In genomic region chrX:105124903-105125302, GRCm38 (mm10) we compare ENCODE assay signal across 12 mouse cellular contexts. TPM values are rescaled to one million over a fixed set of nuclear protein-coding genes. Genes with fewer than 3 reads are reported as not detected.
DNase-seq lines count a peak whose midpoint lies in the region; ATAC-seq and TF ChIP-seq lines count a peak whose summit lies in the region.
"Had no signal": no experiment of that assay in that cellular context is flagged by ENCODE, and none has a peak within 500 bp of the region (broad histone marks: within the 10 kb centered on the region; RNA-seq: fewer than 3 reads in every experiment).

No protein-coding gene starts in this region.

- no peak overlapping the region for H3K4me2 ChIP-seq in forebrain, postnatal 0 days (ENCODE audit: low read depth)
- no peak overlapping the region for H3K4me2 ChIP-seq in forebrain, embryonic 15.5 days (replicated peaks)
- H3K4me2 ChIP-seq: embryonic facial prominence, embryonic 12.5 days had no signal

- no peaks in the 10 kb centered on the region for H3K4me1 ChIP-seq in forebrain, postnatal 0 days (ENCODE audit: insufficient read depth)
- peaks cover 16% of the 10 kb centered on the region for H3K4me1 ChIP-seq in forebrain, embryonic 15.5 days
- H3K4me1 ChIP-seq in MEL (ENCODE audit: control insufficient read depth in 1 of 2, insufficient read depth in 2 of 2, low read length in 2 of 2) = no peaks in the 10 kb centered on the region
- H3K4me1 ChIP-seq: embryonic facial prominence, embryonic 12.5 days had no signal

- intact Hi-C loops in left cerebral cortex, adult 2 months (cut with DNase I) = loop anchor here (2.0 to 5.0 kb wide), 2 partner anchors 20 to 887 kb away; partner anchors contain the start of gene Magt1

- no peak for TF ChIP-seq POLR2A in MEL (IDR thresholded peaks at IDR 0.05; ENCODE audit: control insufficient read depth in 1 of 2, insufficient read depth in 1 of 2, low read depth in 1 of 2, low read length in 2 of 2, poor library complexity in 1 of 2)

- no peaks in the 10 kb centered on the region for H3K79me2 ChIP-seq in MEL (ENCODE audit: control insufficient read depth, insufficient read depth, low read length, poor library complexity)

- TF ChIP-seq CTCF in forebrain, postnatal 0 days (IDR thresholded peaks at IDR 0.05; ENCODE audit: low read depth) = peak; percentile 43
- peak; percentile 2 for TF ChIP-seq CTCF in left cerebral cortex, adult 2 months (IDR thresholded peaks at IDR 0.05)
- TF ChIP-seq CTCF in MEL (IDR thresholded peaks at IDR 0.05 in 2 of 3, conservative IDR thresholded peaks at IDR 0.05 in 1 of 3; ENCODE audit: control insufficient read depth in 1 of 3, insufficient read depth in 1 of 3, low read depth in 2 of 3, low read length in 3 of 3, poor library complexity in 1 of 3, severe bottlenecking in 1 of 3) = peak in 1 of 3 experiments; percentile 5; a peak in 1 of 6 replicates

- H3K36me3 ChIP-seq in forebrain, postnatal 0 days (ENCODE audit: insufficient read depth) = no peaks in the 10 kb centered on the region
- 0 out of 2 replicates have a peak, but pooled peaks cover 4% of the 10 kb centered on the region for H3K36me3 ChIP-seq in forebrain, embryonic 15.5 days
- no peaks in the 10 kb centered on the region for H3K36me3 ChIP-seq in MEL (ENCODE audit: control insufficient read depth in 1 of 2, insufficient read depth in 2 of 2, low read length in 2 of 2)
- H3K36me3 ChIP-seq: embryonic facial prominence, embryonic 12.5 days had no signal

- H3K9ac ChIP-seq in forebrain, postnatal 0 days = no peak overlapping the region
- H3K9ac ChIP-seq in forebrain, embryonic 15.5 days (replicated peaks) = no peak overlapping the region
- H3K9ac ChIP-seq in MEL (ENCODE audit: control insufficient read depth, low read depth, low read length, poor library complexity, severe bottlenecking) = no peak overlapping the region
- H3K9ac ChIP-seq: embryonic facial prominence, embryonic 12.5 days had no signal

- no peak for TF ChIP-seq EP300 in MEL (IDR thresholded peaks at IDR 0.05; ENCODE audit: low read depth in 1 of 2, low read length in 2 of 2)

- no peak for ATAC-seq in forebrain, postnatal 0 days
- ATAC-seq in forebrain, embryonic 15.5 days (replicated peaks) = no peak

- H3K27ac ChIP-seq in forebrain, postnatal 0 days (ENCODE audit: low read depth, low read length) = no peak overlapping the region
- H3K27ac ChIP-seq in forebrain, embryonic 15.5 days (replicated peaks) = no peak overlapping the region
- H3K27ac ChIP-seq in left cerebral cortex, adult 2 months = no peak overlapping the region
- H3K27ac ChIP-seq in MEL (ENCODE audit: control insufficient read depth, low read depth, low read length) = no peak overlapping the region
- H3K27ac ChIP-seq: embryonic facial prominence, embryonic 12.5 days had no signal

- WGBS in forebrain, postnatal 0 days = 25% methylated on average over 2 of the region's 3 CpGs
- WGBS in forebrain, embryonic 15.5 days = 31% methylated on average over 3 of the region's 3 CpGs

- DNase-seq in forebrain, postnatal 0 days = peak; percentile 66
- peak in 1 of 2 experiments; percentile 9 for DNase-seq in left cerebral cortex, adult 2 months (ENCODE audit: extremely low spot score in 1 of 2, low spot score in 2 of 2)
- no peak for DNase-seq in left cerebral cortex, adult 18-20 months (ENCODE audit: low spot score in 2 of 2)
- DNase-seq in MEL (ENCODE audit: low read depth, low spot score) = peak; percentile 6
- peak; percentile 15 for DNase-seq in induced T-regulatory cell, adult 2 months (ENCODE audit: low read depth)
- no peak for DNase-seq in urinary bladder, adult 18-20 months (ENCODE audit: low spot score in 2 of 2)
- DNase-seq in frontal cortex, postnatal 14 days (ENCODE audit: low spot score in 2 of 2) = no peak
- DNase-seq: gastrocnemius, postnatal 10 days; kidney, adult 2 months; liver had no signal

- H3K4me3 ChIP-seq in forebrain, postnatal 0 days (ENCODE audit: low read depth, low read length) = no peak overlapping the region
- H3K4me3 ChIP-seq in forebrain, embryonic 15.5 days = no peak overlapping the region
- no peak overlapping the region for H3K4me3 ChIP-seq in left cerebral cortex, adult 2 months
- no peak overlapping the region for H3K4me3 ChIP-seq in MEL (ENCODE audit: control insufficient read depth in 1 of 2, insufficient read depth in 1 of 2, low read depth in 2 of 2, low read length in 2 of 2)
- H3K4me3 ChIP-seq: embryonic facial prominence, embryonic 12.5 days had no signal

- H3K9me3 ChIP-seq in forebrain, postnatal 0 days (ENCODE audit: low read length) = no peaks in the 10 kb centered on the region
- H3K9me3 ChIP-seq in forebrain, embryonic 15.5 days = no peaks in the 10 kb centered on the region
- no peaks in the 10 kb centered on the region for H3K9me3 ChIP-seq in MEL (replicated peaks; ENCODE audit: insufficient read depth, low read length)
- H3K9me3 ChIP-seq: embryonic facial prominence, embryonic 12.5 days had no signal

- TF ChIP-seq RAD21 in MEL (IDR thresholded peaks at IDR 0.05; ENCODE audit: low read depth, low read length) = peak; percentile 9; the same call in 1 of the 2 replicates

- H3K27me3 ChIP-seq in forebrain, postnatal 0 days (ENCODE audit: insufficient read depth, low read length) = no peaks in the 10 kb centered on the region
- H3K27me3 ChIP-seq in forebrain, embryonic 15.5 days = peaks cover 15% of the 10 kb centered on the region; the same call in 1 of the 2 replicates
- H3K27me3 ChIP-seq in MEL (ENCODE audit: control insufficient read depth in 1 of 2, insufficient read depth in 2 of 2, low read length in 2 of 2) = no peaks in the 10 kb centered on the region

TF ChIP-seq in MEL, 35 proteins besides CTCF, POLR2A, EP300 and RAD21:
- TF ChIP-seq ZKSCAN1 (IDR thresholded peaks at IDR 0.05; ENCODE audit: low read depth, low read length) (no peak), TBP (IDR thresholded peaks at IDR 0.05; ENCODE audit: low read depth, low read length) (no peak), POLR2AphosphoS5 (IDR thresholded peaks at IDR 0.05; ENCODE audit: borderline replicate concordance, low read depth, low read length) (no peak), UBTF (IDR thresholded peaks at IDR 0.05; ENCODE audit: borderline replicate concordance, insufficient read depth, low read depth, low read length) (no peak), CHD2 (IDR thresholded peaks at IDR 0.05; ENCODE audit: low read length) (no peak), MYB (IDR thresholded peaks at IDR 0.05; ENCODE audit: low read depth, low read length) (no peak), ZC3H11A (IDR thresholded peaks at IDR 0.05; ENCODE audit: low read depth, low read length) (no peak), JUND (IDR thresholded peaks at IDR 0.05; ENCODE audit: low read depth, low read length) (no peak), GABPA (IDR thresholded peaks at IDR 0.05; ENCODE audit: low read depth, low read length) (no peak), NELFE (IDR thresholded peaks at IDR 0.05; ENCODE audit: low read depth, low read length) (no peak), TCF12 (IDR thresholded peaks at IDR 0.05; ENCODE audit: low read depth, low read length) (no peak), BHLHE40 (IDR thresholded peaks at IDR 0.05; ENCODE audit: borderline replicate concordance, low read depth, low read length) (no peak), NRF1 (IDR thresholded peaks at IDR 0.05; ENCODE audit: insufficient read depth, low read depth, low read length, poor library complexity, severe bottlenecking) (no peak), MYC (IDR thresholded peaks at IDR 0.05; ENCODE audit: low read depth, low read length) (no peak), HCFC1 (IDR thresholded peaks at IDR 0.05; ENCODE audit: low read depth, low read length) (no peak), GATA1 (IDR thresholded peaks at IDR 0.05; ENCODE audit: low read depth, low read length) (no peak), USF1 (IDR thresholded peaks at IDR 0.05; ENCODE audit: low read depth, low read length) (no peak)
TF ChIP-seq in MEL: peak in this region for 0.

RNA-seq across cellular contexts. Expression of gene Magee1, which starts 4.7 kb away (rescaled TPM):
- total RNA-seq in forebrain, postnatal 0 days (2014; rRNA removed) = 126 and 172 TPM in 2 replicates
- 129 and 183 TPM in 2 replicates for polyA plus RNA-seq in forebrain, postnatal 0 days (2015; fragmentation: Nextera tagmentation; extraction: Ambion mirVana)
- polyA plus RNA-seq in forebrain, embryonic 15.5 days (2015; fragmentation: Nextera tagmentation; extraction: Ambion mirVana) = 123 and 129 TPM in 2 replicates
- total RNA-seq in left cerebral cortex, adult 2 months (2021) = 100 to 1,000 TPM; 142 to 145 TPM
- total RNA-seq in left cerebral cortex, adult 18-20 months (2021) = 100 to 1,000 TPM; 144 to 151 TPM
- total RNA-seq in MEL (2012; rRNA removed) = 0.33 and 0.35 TPM in 2 replicates
- polyA plus RNA-seq in MEL (2012; ENCODE audit: insufficient read depth in 1 of 2, insufficient read length in 2 of 2, low read depth in 1 of 2, low replicate concordance in 2 of 2, missing spikeins in 1 of 2) = under 1 TPM in 1 of 2 experiments, not detected in 1; 0.89 TPM

RNA-seq across cellular contexts. Expression of gene Pbdc1, which starts 45.3 kb away (rescaled TPM):
- 14.4 and 24.0 TPM in 2 replicates for total RNA-seq in forebrain, postnatal 0 days (2014; rRNA removed)
- polyA plus RNA-seq in forebrain, postnatal 0 days (2015; fragmentation: Nextera tagmentation; extraction: Ambion mirVana) = 28.2 and 35.1 TPM in 2 replicates
- 34.6 and 38.6 TPM in 2 replicates for polyA plus RNA-seq in forebrain, embryonic 15.5 days (2015; fragmentation: Nextera tagmentation; extraction: Ambion mirVana)
- 10 to 100 TPM; 17.2 to 18.5 TPM for total RNA-seq in left cerebral cortex, adult 2 months (2021)
- total RNA-seq in left cerebral cortex, adult 18-20 months (2021) = 10 to 100 TPM; 16.2 to 21.3 TPM
- 43.8 and 45.4 TPM in 2 replicates for total RNA-seq in MEL (2012; rRNA removed)
- polyA plus RNA-seq in MEL (2012; ENCODE audit: insufficient read depth in 1 of 2, insufficient read length in 2 of 2, low read depth in 1 of 2, low replicate concordance in 2 of 2, missing spikeins in 1 of 2) = 10 to 100 TPM in 1 of 2 experiments, not detected in 1; 54.8 TPM

Comparison
In these comparisons a context has a peak if more than half of its experiments do, and no peak if none do; other contexts are left out.
1. DNase-seq: peak in forebrain, postnatal 0 days (single experiment), MEL (single experiment) and induced T-regulatory cell, adult 2 months (single experiment); none in left cerebral cortex, adult 18-20 months (0 of 2), urinary bladder, adult 18-20 months (0 of 2) and frontal cortex, postnatal 14 days (0 of 2).
2. RNA of gene Magee1, which starts 4.7 kb away (total RNA-seq): 126 to 172 TPM in forebrain, postnatal 0 days, 144 to 151 TPM in left cerebral cortex, adult 18-20 months and 142 to 145 TPM in left cerebral cortex, adult 2 months; 0.33 to 0.35 TPM in MEL; every median in the first group is over 10 times any median in the second.